8 mouse cellular contexts compared by ENCODE assay signal in the genomic region with DNA sequence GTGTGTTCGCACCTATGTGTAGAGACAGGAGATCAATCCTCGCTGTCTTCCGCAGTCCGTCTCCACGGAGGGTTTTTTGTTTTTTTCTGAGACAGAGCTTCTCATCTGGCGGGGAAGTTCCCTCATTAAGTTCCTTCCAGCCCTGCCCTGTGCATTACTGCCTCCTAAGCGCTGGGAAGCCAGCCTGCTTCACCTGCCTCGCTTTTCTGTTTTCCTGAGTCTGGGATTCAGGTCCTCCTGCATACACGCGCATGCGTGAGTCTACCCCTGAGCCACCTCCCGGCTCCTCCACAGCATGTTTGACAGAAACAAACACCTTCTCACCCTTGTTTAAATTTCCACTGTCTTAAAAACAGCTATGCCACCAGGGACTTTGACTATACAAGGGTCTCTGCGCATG. TPM values are rescaled to one million over a fixed set of nuclear protein-coding genes. Genes with fewer than 3 reads are reported as not detected.
DNase-seq lines count a peak whose midpoint lies in the region; ATAC-seq lines count a peak whose summit lies in the region.

No protein-coding gene starts in this region.

- H3K27me3 ChIP-seq in heart, embryonic 11.5 days (ENCODE audit: control insufficient read depth, insufficient read depth, low read length): peaks cover 44% of the 10 kb centered on the region
- peaks cover 16% of the 10 kb centered on the region for H3K27me3 ChIP-seq in embryonic facial prominence, embryonic 14.5 days (replicated peaks; ENCODE audit: control insufficient read depth, insufficient read depth, low read length)
- H3K27me3 ChIP-seq in limb, embryonic 13.5 days: peaks cover 27% of the 10 kb centered on the region

- H3K9me3 ChIP-seq in heart, embryonic 11.5 days (replicated peaks; ENCODE audit: control insufficient read depth, low read length): no peaks in the 10 kb centered on the region
- H3K9me3 ChIP-seq in embryonic facial prominence, embryonic 14.5 days (ENCODE audit: control insufficient read depth, low read length): peaks cover 10% of the 10 kb centered on the region
- peaks cover 7% of the 10 kb centered on the region for H3K9me3 ChIP-seq in limb, embryonic 13.5 days

- H3K9ac ChIP-seq in heart, embryonic 11.5 days (ENCODE audit: low read depth, low read length): 0 out of 2 replicates have a peak overlapping the region, but pooled peaks have one; percentile 10
- H3K9ac ChIP-seq in embryonic facial prominence, embryonic 14.5 days (ENCODE audit: low read depth, low read length): peak overlapping the region; percentile 72
- H3K9ac ChIP-seq in limb, embryonic 13.5 days: peak overlapping the region; percentile 80

- H3K4me3 ChIP-seq in heart, embryonic 11.5 days (ENCODE audit: low read depth, low read length): peak overlapping the region; percentile 53
- H3K4me3 ChIP-seq in embryonic facial prominence, embryonic 14.5 days (ENCODE audit: low read depth, low read length): peak overlapping the region; percentile 77
- peak overlapping the region; percentile 79 for H3K4me3 ChIP-seq in limb, embryonic 13.5 days

- H3K4me1 ChIP-seq in heart, embryonic 11.5 days (ENCODE audit: control insufficient read depth, insufficient read depth, low read length): no peaks in the 10 kb centered on the region
- peaks cover 10% of the 10 kb centered on the region for H3K4me1 ChIP-seq in embryonic facial prominence, embryonic 14.5 days (ENCODE audit: control insufficient read depth, insufficient read depth, low read length)
- peaks cover 45% of the 10 kb centered on the region for H3K4me1 ChIP-seq in limb, embryonic 13.5 days

- no peak for ATAC-seq in heart, embryonic 11.5 days (replicated peaks; ENCODE audit: insufficient number of reproducible peaks, low FRiP score, low TSS enrichment)
- ATAC-seq in embryonic facial prominence, embryonic 14.5 days (ENCODE audit: low read depth): no peak
- ATAC-seq in limb, embryonic 13.5 days (ENCODE audit: low FRiP score, low read depth): no peak
- no peak for ATAC-seq in megakaryocyte-erythroid progenitor cell, adult 5-6 weeks (replicated peaks; ENCODE audit: low FRiP score, low TSS enrichment, poor library complexity, severe bottlenecking)

- H3K36me3 ChIP-seq in heart, embryonic 11.5 days (ENCODE audit: control insufficient read depth, insufficient read depth, low read length): no peaks in the 10 kb centered on the region
- no peaks in the 10 kb centered on the region for H3K36me3 ChIP-seq in embryonic facial prominence, embryonic 14.5 days (ENCODE audit: control insufficient read depth, insufficient read depth, low read length)
- H3K36me3 ChIP-seq in limb, embryonic 13.5 days: no peaks in the 10 kb centered on the region

- H3K4me2 ChIP-seq in heart, embryonic 11.5 days: peak overlapping the region; percentile 78
- peak overlapping the region; percentile 83 for H3K4me2 ChIP-seq in embryonic facial prominence, embryonic 14.5 days (ENCODE audit: low read depth, low read length)
- peak overlapping the region; percentile 82 for H3K4me2 ChIP-seq in limb, embryonic 13.5 days (replicated peaks)

- no peak for DNase-seq in heart, adult 8-10 months (ENCODE audit: low spot score)
- DNase-seq in ZHBTc4 (ENCODE audit: low read depth, low spot score): peak; percentile 31
- DNase-seq in embryonic facial prominence, embryonic 14.5 days (ENCODE audit: low spot score): no peak
- no peak for DNase-seq in layer of hippocampus, adult 11-12 months (ENCODE audit: low spot score)
- no peak for DNase-seq in kidney, postnatal 36 days

- H3K27ac ChIP-seq in heart, embryonic 11.5 days (ENCODE audit: low read depth, low read length): no peak overlapping the region
- H3K27ac ChIP-seq in embryonic facial prominence, embryonic 14.5 days (replicated peaks; ENCODE audit: low read depth, low read length): no peak overlapping the region
- no peak overlapping the region; the same call in 1 of the 2 replicates for H3K27ac ChIP-seq in limb, embryonic 13.5 days

- WGBS in heart, embryonic 11.5 days (ENCODE audit: insufficient replicate concordance): 10% methylated on average over 13 of the region's 13 CpGs
- WGBS in embryonic facial prominence, embryonic 14.5 days: 7% methylated on average over 13 of the region's 13 CpGs
- WGBS in limb, embryonic 13.5 days: 4% methylated on average over 13 of the region's 13 CpGs

RNA-seq across cellular contexts. Expression of gene Tmem132c, which starts 2.0 kb away (rescaled TPM):
- 3.5 and 4.3 TPM in 2 replicates for polyA plus RNA-seq in heart, embryonic 11.5 days (2014; fragmentation: Nextera tagmentation; extraction: Ambion mirVana)
- total RNA-seq in heart, adult 8-10 months (2022): under 1 TPM; 0.06 to 0.30 (median 0.20) TPM
- 22.3 and 26.6 TPM in 2 replicates for polyA plus RNA-seq in embryonic facial prominence, embryonic 14.5 days (2014; fragmentation: Nextera tagmentation; extraction: Ambion mirVana)
- polyA plus RNA-seq in limb, embryonic 13.5 days (2015; fragmentation: Nextera tagmentation; extraction: Ambion mirVana): 35.6 and 37.5 TPM in 2 replicates
- not detected in 2 replicates for total RNA-seq in megakaryocyte-erythroid progenitor cell, adult 5-6 weeks (2014; fragmentation: Nextera tagmentation)
- total RNA-seq in megakaryocyte-erythroid progenitor cell, adult 5-6 weeks (2017): not detected in 2 replicates

Comparison
In these comparisons a context has a peak if more than half of its experiments do, and no peak if none do; other contexts are left out.
1. H3K9ac ChIP-seq: peak in every context shown above with its lines; median percentile 80 in limb, embryonic 13.5 days; 72 in embryonic facial prominence, embryonic 14.5 days; 10 in heart, embryonic 11.5 days.